Mouse (Mus musculus) CH12.LX (cell line): ENCODE data around the gene Dnajc11. TPM values are rescaled to one million over a fixed set of nuclear protein-coding genes. Genes with fewer than 3 reads are reported as not detected.
A peak's percentile ranks its signal among the peaks of the same experiment; 100 is the strongest.

Experiments used
- DNase-seq: peaks from one replicate; pipeline ENCODE4 v3.0.0-alpha.2; 2013; ENCODE audit errors: extremely low read depth
- H3K27ac ChIP-seq: 2 replicates; pipeline ENCODE4 v1.5.1; 2012; ENCODE audit warnings: low read depth, mild to moderate bottlenecking, control low read depth, moderate library complexity; ENCODE audit not compliant: insufficient read depth
- H3K27me3 ChIP-seq: replicated peaks from 2 replicates; pipeline ENCODE3; 2012; ENCODE audit warnings: inconsistent platforms
- H3K36me3 ChIP-seq, 2 experiments: replicated peaks in 1 of 2; 2 replicates each; pipeline versions ENCODE3 to v1.6.1; 2012; ENCODE audit warnings: inconsistent platforms in 1 of 2, low read length in 1 of 2, mild to moderate bottlenecking in 1 of 2, mixed read lengths in 1 of 2, moderate library complexity in 1 of 2; ENCODE audit not compliant: control insufficient read depth in 1 of 2, insufficient read depth in 1 of 2
- H3K4me1 ChIP-seq, 2 experiments: 2 replicates each; pipeline ENCODE4 v1.6.1; 2012; ENCODE audit warnings: inconsistent platforms in 1 of 2, moderate library complexity in 1 of 2; ENCODE audit not compliant: insufficient read depth in 2 of 2, control insufficient read depth in 1 of 2
- H3K4me2 ChIP-seq: 2 replicates; pipeline ENCODE4 v1.6.1; 2012; ENCODE audit warnings: low read depth, mild to moderate bottlenecking, control low read depth; ENCODE audit not compliant: poor library complexity, insufficient read depth, severe bottlenecking
- H3K4me3 ChIP-seq, 3 experiments: fragments of 150-350 bp in 1 of 3; sonication (generic) in 1 of 3; replicated peaks in 1 of 3; 2 replicates each; pipeline versions ENCODE3 to v1.5.1; 2011 to 2012; ENCODE audit warnings: low read depth in 2 of 3, low read length in 2 of 3, mild to moderate bottlenecking in 2 of 3, moderate library complexity in 2 of 3, control low read depth in 1 of 3, improper control_type of control experiment in 1 of 3, inconsistent platforms in 1 of 3, mixed read lengths in 1 of 3; ENCODE audit not compliant: poor library complexity in 1 of 3
- H3K79me2 ChIP-seq: replicated peaks from 2 replicates; pipeline ENCODE4 v1.6.1; 2012; ENCODE audit warnings: mild to moderate bottlenecking, moderate library complexity; ENCODE audit not compliant: control insufficient read depth, poor library complexity, insufficient read depth, severe bottlenecking; ENCODE audit errors: extremely low read depth
- H3K9ac ChIP-seq: 2 replicates; pipeline ENCODE4 v1.6.1; 2012; ENCODE audit warnings: low read depth, mild to moderate bottlenecking, control low read depth, moderate library complexity; ENCODE audit not compliant: insufficient read depth
- H3K9me3 ChIP-seq: replicated peaks from 2 replicates; pipeline ENCODE3; 2012; ENCODE audit warnings: low read length, inconsistent platforms, mixed read lengths
- ELF1 ChIP-seq: IDR thresholded peaks from 2 replicates; pipeline ENCODE4 v1.6.1; 2014; ENCODE audit warnings: low read depth, mild to moderate bottlenecking, inconsistent platforms, low read length, improper control_type of control experiment
- EP300 ChIP-seq: IDR thresholded peaks from 2 replicates; pipeline ENCODE4 v1.6.1; 2011; ENCODE audit warnings: low read length, improper control_type of control experiment
- GABPA ChIP-seq: IDR thresholded peaks from 2 replicates; pipeline ENCODE4 v1.6.1; 2012; ENCODE audit warnings: low read depth, low read length, improper control_type of control experiment, inconsistent platforms; ENCODE audit not compliant: insufficient replicate concordance
- MAFK ChIP-seq: IDR thresholded peaks from 2 replicates; pipeline ENCODE4 v1.6.1; 2011; ENCODE audit warnings: low read length, improper control_type of control experiment; ENCODE audit not compliant: insufficient replicate concordance
- MAX ChIP-seq: IDR thresholded peaks from 2 replicates; pipeline ENCODE4 v1.6.1; 2011; ENCODE audit warnings: low read length, improper control_type of control experiment
- MYC ChIP-seq: IDR thresholded peaks from 2 replicates; pipeline ENCODE4 v1.6.1; 2011; ENCODE audit warnings: low read depth, mild to moderate bottlenecking, improper control_type of control experiment, low read length
- NRF1 ChIP-seq: IDR thresholded peaks from 2 replicates; pipeline ENCODE4 v1.6.1; 2014; ENCODE audit warnings: low read depth, mild to moderate bottlenecking, inconsistent platforms, low read length, improper control_type of control experiment, moderate library complexity
- PAX5 ChIP-seq: IDR thresholded peaks from 2 replicates; pipeline ENCODE4 v1.6.1; 2012; ENCODE audit warnings: low read length, inconsistent platforms, mixed read lengths
- RCOR1 ChIP-seq: conservative IDR thresholded peaks from 2 replicates; pipeline ENCODE4 v1.6.1; 2012; ENCODE audit warnings: low read depth, mild to moderate bottlenecking, inconsistent platforms, low read length, improper control_type of control experiment
- TBP ChIP-seq: conservative IDR thresholded peaks from 2 replicates; pipeline ENCODE4 v1.6.1; 2011; ENCODE audit warnings: low read depth, low read length, improper control_type of control experiment
- UBTF ChIP-seq: IDR thresholded peaks from 2 replicates; pipeline ENCODE4 v1.6.1; 2012; ENCODE audit warnings: low read depth, mild to moderate bottlenecking, inconsistent platforms, low read length, improper control_type of control experiment, moderate library complexity
- USF2 ChIP-seq: conservative IDR thresholded peaks from 2 replicates; pipeline ENCODE4 v1.6.1; 2011; ENCODE audit warnings: low read depth, low read length, improper control_type of control experiment
- ZKSCAN1 ChIP-seq: IDR thresholded peaks from 2 replicates; pipeline ENCODE4 v1.6.1; 2012; ENCODE audit warnings: low read depth, inconsistent platforms, low read length, improper control_type of control experiment, borderline replicate concordance
- dilution Hi-C: fragments of 300-500 bp; cut with MboI; formaldehyde crosslinking; loops from 2 replicates; pipeline ENCODE4 v1.14.3; 2020; ENCODE audit warnings: low sequenced_read_pairs; ENCODE audit not compliant: extremely low pct_unique_long_range_greater_than_20kb, extremely low pct_ligation_motif_present
- in situ Hi-C: fragments of 300-500 bp; cut with MboI; formaldehyde crosslinking; loops from 3 replicates; pipeline ENCODE4 v1.14.3; 2019; ENCODE audit warnings: low sequenced_read_pairs, low pct_ligation_motif_present, low pct_unique_long_range_greater_than_20kb, mixed read lengths
- polyA plus RNA-seq: library from polyadenylated mRNA; unstranded; fragments of >175 nt; gene quantifications from 2 replicates; pipeline ENCODE4 v1.2.1, GENCODE M21; 2012; ENCODE audit warnings: low read depth; ENCODE audit not compliant: insufficient read length
- total RNA-seq, 2 experiments: library from RNA; depleted of rRNA; stranded (reverse); fragments of 300-350 nt in 1 of 2; fragments of >200 nt in 1 of 2; gene quantifications; 2 replicates each; pipeline ENCODE4 v1.2.3; 2012 to 2014

Gene Dnajc11
- total and polyA plus RNA-seq, 3 experiments, result 63.5 to 102 (median 75.6) TPM

GRCm38 (mm10) chr4:151997701-151998100 lies 64.2 kb downstream of the Dnajc11 start:
- no peak overlapping the region for H3K27ac ChIP-seq
- H3K9ac ChIP-seq, result no peak overlapping the region

GRCm38 (mm10) chr4:151999481-151999880 lies 66.0 kb downstream of the Dnajc11 start:
- 0 out of 2 replicates have a peak, but pooled peaks cover 4% of the 10 kb centered on the region for H3K79me2 ChIP-seq
- H3K9me3 ChIP-seq, result no peaks in the 10 kb centered on the region
- H3K4me3 ChIP-seq, result no peak overlapping the region
- no peak overlapping the region for H3K9ac ChIP-seq
- DNase-seq, result no peak
- TF ChIP-seq ELF1, result peak; percentile 32; the same call in 1 of the 2 replicates
- TF ChIP-seq RCOR1, result no peak
- dilution Hi-C loops, result no loop called here
- H3K36me3 ChIP-seq, result no peaks in the 10 kb centered on the region
- H3K27ac ChIP-seq, result no peak overlapping the region
- H3K4me2 ChIP-seq, result no peak overlapping the region
- peaks cover 15% of the 10 kb centered on the region for H3K27me3 ChIP-seq
- in situ Hi-C loops, result no loop called here
- peaks cover 5 to 14% of the 10 kb centered on the region in 2 experiments for H3K4me1 ChIP-seq

More at GRCm38 (mm10) chr4:151997701-151998100, 64.2 kb downstream of the Dnajc11 start:
- no peaks in the 10 kb centered on the region for H3K9me3 ChIP-seq
- peaks cover 6 to 15% of the 10 kb centered on the region in 2 experiments for H3K4me1 ChIP-seq
- H3K79me2 ChIP-seq, result 0 out of 2 replicates have a peak, but pooled peaks cover 4% of the 10 kb centered on the region
- dilution Hi-C loops (no loop called here), in situ Hi-C loops (no loop called here)
- H3K4me3 ChIP-seq, result no peak overlapping the region
- peaks cover 0 to 8% of the 10 kb centered on the region in 2 experiments for H3K36me3 ChIP-seq
- DNase-seq, result no peak
- no peak for TF ChIP-seq NRF1
- no peak for TF ChIP-seq MYC
- TF ChIP-seq GABPA, result no peak
- TF ChIP-seq RCOR1, result no peak
- no peak for TF ChIP-seq MAX
- TF ChIP-seq UBTF, result no peak
- no peak for TF ChIP-seq USF2
- peaks cover 15% of the 10 kb centered on the region for H3K27me3 ChIP-seq
- peak overlapping the region; percentile 89 for H3K4me2 ChIP-seq

- Histone ChIP-seq H3K27me3 (peaks cover 15% of the 10 kb centered on the region), H3K4me2 (no peak overlapping the region), H3K4me3 (no peak overlapping the region), H3K27ac (no peak overlapping the region), H3K9me3 (no peaks in the 10 kb centered on the region), H3K36me3 (no peaks in the 10 kb centered on the region), H3K9ac (no peak overlapping the region), H3K79me2 (no peaks in the 10 kb centered on the region), H3K4me1 (peaks cover 5 to 10% of the 10 kb centered on the region in 2 experiments; a peak in 3 of 4 replicates)
- TF ChIP-seq PAX5 (no peak), EP300 (no peak), MAFK (no peak), TBP (no peak), ELF1 (no peak), USF2 (no peak), ZKSCAN1 (no peak)
- in situ Hi-C loops, result no loop called here
- dilution Hi-C loops, result no loop called here
- no peak for DNase-seq
Observed at GRCm38 (mm10) chr4:152000906-152001305, 67.4 kb downstream of the Dnajc11 start.
